Mouse (Mus musculus) spleen, postnatal 4 days (tissue): ENCODE measurements around the gene Sgca.
A peak's percentile ranks its signal among the peaks of the same experiment; 100 is the strongest.

Experiments
- DNase-seq, 2 experiments: peaks; one replicate each; pipeline ENCODE4 v3.0.0; 2022; ENCODE audit warnings: low spot score in 2 of 2

The Sgca gene

DNA sequence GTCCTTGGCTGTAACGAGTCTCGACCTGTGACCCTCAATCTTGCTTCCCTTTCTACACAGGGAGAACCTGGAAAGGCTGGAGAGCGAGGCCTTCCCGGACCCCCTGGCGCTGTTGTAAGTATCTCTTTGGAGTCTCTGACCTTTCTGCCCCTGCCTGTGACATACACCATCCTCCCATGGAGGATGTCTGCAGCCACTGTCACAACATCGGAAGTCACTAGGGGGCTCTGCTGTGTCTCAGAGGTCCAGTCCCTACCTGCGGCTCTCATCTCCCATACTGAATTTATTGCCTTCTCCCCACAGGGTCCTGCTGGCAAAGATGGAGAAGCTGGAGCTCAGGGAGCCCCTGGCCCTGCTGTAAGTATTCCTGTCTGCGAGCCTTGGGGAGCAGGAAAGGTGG is 31.8 kb downstream of the Sgca start:
- peak in 1 of 2 experiments; percentile 59 for DNase-seq

DNA sequence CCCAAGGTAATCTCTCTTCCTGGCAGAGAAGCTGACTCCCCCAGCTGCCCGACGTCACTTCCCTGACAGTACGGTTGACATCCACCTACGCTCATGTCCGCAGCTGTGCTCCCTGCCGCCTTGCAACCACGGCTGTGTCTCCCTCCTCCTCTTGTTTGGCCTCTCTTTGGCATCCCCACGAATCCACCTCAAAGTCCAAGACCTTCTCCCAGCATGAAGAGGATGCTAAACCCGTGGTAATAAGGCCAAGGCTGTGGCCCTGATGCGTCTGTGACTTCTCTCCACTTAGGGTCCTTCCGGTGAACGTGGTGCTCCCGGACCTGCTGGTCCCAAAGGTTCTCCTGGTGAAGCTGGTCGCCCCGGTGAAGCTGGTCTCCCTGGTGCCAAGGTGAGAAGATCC is 33.1 kb downstream of the Sgca start:
- DNase-seq, result peak in 1 of 2 experiments; percentile 56

DNA sequence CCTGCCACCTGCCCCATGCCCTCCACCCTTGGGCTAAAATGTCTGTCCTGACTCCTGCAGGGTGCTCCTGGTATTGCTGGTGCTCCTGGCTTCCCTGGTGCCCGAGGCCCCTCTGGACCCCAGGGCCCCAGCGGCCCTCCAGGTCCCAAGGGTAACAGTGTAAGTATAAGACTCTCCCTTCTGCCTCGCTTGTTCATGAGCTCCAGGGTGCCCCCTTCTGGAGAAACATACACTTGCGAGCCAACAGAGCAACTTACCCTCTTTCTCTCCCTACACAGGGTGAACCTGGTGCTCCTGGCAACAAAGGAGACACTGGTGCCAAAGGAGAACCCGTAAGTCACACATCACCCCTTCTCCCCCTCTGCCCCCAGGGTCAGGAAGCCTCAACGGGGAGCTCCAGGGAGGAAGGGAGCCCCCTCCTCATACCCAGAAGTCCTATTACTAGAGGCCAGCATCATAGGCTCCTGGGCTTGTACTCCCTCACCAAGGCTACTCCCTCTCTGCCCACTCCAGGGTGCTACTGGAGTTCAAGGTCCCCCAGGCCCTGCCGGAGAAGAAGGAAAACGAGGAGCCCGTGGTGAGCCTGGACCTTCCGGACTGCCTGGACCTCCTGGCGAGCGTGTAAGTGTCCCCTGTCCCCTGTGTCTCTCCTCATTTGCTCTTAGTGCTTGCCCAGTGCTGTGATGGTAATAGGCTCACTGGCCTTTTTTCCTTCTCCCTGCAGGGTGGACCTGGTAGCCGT is 33.7 kb downstream of the Sgca start:
- DNase-seq, result peak; percentile 41 to 81

DNA sequence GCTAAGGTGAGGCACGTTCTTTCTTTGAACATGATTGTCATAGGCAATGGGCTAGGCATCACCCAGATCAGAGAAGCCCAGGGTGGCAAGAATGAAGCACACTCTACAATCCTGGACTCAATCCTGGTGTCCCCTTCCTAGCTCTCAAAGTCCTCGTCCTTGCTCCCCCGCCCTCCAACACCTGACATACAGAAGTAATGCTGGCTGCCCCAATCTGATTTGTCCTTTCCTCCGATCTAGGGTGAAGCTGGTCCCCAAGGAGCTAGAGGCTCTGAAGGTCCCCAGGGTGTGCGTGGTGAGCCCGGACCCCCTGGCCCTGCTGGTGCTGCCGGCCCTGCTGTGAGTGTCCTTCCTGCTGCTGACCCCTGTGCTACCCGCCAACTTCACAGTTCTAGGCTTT is 34.4 kb downstream of the Sgca start:
- DNase-seq, result peak in 1 of 2 experiments; percentile 62

DNA sequence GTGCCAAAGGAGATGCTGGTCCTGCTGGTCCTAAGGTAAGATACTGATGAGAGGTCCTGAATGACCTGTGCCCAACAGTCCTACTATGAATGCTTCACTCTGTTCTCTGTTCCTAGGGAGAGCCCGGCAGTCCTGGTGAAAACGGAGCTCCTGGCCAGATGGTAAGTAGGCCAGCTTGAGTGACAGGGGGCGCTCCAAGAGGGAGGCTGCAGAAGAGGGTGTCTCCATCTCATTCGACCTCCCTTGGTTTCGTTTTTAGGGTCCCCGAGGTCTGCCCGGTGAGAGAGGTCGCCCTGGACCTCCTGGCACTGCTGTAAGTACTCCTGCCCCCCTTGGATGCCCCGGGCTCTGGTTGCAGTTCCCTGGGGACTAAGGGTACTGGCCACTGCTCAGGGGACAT is 35.0 kb downstream of the Sgca start:
- DNase-seq, result peak in 1 of 2 experiments; percentile 54

DNA sequence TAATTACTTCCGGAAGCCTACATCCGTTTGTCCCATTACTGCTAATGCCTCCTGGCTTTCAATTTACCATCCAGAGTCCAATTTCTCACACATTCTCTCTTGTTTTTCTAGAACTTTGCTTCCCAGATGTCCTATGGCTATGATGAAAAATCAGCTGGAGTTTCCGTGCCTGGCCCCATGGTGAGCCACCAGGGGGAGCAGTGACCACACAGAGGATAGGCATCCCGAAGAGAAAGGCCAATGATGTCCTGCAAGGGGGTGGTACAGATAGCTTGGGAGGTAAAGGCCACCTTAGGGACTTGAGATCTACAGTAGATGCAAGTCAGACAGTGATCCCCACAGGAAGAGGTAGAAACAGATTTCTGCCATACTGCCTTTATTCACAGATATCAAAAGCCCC is 36.8 kb downstream of the Sgca start:
- DNase-seq, result peak; percentile 50 to 84

DNA sequence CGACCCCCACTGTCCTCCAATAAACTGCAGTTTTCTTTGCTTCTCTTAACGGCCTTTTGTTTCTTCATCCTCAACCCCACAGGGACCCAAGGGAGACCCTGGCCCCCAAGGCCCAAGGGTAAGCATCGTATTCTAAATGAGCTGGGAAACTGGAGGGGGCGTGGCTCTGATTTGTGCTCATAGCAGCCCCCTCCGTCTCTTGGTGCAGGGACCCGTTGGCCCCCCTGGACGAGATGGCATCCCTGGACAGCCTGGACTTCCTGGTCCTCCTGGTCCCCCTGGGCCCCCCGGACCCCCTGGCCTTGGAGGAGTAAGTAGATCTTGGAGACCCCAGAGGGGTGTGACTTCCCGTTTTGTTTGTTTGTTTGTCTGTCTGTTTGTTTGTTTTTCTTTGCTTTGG is 37.8 kb downstream of the Sgca start:
- no peak for DNase-seq

DNA sequence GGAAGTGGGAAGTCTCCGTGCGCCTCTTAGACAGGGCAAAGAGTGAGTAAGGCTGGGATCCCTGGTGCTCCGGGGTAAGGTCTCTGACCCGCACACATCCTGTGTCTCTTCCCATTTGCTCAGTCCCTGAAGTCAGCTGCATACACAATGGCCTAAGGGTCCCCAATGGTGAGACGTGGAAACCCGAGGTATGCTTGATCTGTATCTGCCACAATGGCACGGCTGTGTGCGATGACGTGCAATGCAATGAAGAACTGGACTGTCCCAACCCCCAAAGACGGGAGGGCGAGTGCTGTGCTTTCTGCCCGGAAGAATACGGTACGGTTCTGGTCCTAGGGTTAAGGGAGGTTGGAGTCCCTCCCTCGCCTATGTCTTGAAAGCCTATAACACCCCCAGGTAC is 38.3 kb downstream of the Sgca start:
- no peak for DNase-seq

DNA sequence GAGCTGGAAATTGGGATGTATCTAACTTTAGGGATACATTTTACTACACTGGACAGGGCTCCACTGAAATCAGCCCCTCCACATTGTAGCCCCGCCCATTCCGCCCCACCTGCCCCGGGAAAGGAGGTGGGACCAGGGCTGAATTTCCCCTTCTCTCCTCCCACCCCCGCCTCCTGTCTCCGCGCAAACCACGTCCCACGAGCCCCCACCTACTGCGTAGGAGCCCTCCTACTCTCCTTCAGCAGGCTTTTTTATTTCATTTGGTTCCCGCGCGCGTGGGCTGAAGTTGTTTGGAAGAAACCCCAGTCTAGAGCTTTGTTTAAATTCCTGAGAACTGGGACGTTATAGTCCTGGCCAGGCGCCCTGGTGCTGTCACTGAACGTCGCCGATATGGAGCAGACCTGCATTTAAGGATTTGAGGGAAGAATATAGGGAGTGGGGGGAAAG is 38.8 kb downstream of the Sgca start:
- DNase-seq, result no peak

DNA sequence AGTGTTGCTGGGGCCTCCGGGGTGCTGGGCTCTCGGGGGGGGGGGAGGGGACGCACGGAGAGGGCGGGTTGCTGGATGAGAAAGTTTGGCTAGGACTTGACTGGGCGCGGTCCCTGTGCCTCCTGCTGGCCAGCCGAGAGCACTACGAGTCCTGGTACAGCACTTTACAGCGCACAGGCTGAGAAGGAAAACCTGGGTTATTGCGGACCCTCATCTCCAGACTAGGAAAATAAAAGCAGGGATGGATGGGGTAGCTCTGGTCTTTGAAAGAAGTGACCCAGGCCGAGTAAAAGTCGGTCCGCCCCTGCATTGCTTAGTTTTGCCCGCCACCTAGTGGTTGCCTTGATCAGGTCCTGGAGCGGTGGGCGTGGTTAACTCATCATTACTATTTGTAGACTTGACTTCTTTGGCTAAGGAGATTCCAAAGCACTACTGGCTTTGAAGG is 39.3 kb downstream of the Sgca start:
- peak; percentile 71 to 88 for DNase-seq

DNA sequence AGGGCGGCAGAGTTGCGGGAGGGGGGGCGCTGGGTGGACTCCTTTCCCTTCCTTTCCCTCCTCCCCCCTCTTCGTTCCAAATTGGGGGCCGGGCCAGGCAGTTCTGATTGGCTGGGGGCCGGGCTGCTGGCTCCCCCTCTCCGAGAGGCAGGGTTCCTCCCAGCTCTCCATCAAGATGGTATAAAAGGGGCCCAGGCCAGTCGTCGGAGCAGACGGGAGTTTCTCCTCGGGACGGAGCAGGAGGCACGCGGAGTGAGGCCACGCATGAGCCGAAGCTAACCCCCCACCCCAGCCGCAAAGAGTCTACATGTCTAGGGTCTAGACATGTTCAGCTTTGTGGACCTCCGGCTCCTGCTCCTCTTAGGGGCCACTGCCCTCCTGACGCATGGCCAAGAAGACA is 40.1 kb downstream of the Sgca start, which contains the start of gene Col1a1:
Col1a1 (plus strand) TSS at position 180 of the 400 bp plus-strand sequence.
- DNase-seq, result no peak

DNA sequence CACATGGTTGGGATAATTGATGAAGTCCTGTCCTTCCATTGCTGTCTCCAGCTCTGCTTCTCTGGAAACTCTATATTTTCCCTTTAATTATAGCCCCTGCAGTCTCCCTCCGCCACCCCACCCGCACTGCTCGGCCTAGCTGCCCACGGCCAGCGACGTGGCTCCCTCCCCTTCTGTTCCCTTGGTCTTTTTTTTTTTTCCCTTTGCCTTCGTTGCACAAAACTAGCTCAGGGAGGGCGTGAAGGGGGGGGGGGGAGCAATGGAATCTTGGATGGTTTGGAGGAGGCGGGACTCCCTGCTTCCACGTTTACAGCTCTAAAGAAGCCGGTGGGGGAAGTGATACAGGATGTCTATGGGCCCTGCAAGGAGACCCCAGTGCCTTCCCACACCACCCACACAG is 41.6 kb downstream of the Sgca start:
- DNase-seq, result no peak

DNA sequence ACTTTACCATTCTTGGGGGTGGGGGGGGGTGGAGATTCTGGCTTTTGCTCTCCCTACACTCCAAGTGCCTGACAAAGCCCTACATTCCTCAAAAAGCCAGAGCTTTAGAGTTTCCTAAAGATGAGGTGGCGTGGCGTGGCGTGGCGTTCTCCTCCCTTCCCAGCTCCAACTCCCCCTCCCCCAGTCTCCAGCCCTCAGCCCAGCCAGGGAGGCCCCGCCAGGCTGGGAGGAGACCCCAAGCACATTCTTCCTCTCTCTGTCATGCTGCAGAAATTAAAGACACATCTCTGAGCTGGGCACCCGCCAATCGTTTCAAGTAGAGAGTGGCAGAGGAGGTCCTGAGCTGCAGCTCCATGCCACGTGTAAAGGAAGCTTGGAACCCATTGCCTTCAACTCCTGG is 42.5 kb downstream of the Sgca start:
- DNase-seq, result no peak

DNA sequence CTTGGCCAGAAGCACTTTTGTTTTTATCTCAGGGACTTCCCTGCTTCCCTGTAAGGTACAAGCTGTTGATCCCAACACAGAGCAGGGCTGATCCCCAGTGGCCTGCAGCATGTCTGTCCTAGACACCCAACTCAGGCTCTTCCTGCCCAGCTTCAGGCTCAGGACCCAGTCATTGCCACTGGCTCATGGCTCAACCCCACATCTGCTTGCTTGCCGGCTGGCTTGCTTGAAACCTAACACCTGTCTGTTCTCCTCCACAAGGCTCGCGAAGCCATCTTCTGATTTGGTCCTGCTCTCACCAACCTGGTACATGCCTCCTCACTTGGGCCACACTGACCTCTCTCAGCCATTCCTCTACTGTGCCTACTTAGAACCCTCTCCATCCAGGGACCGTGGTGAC is 46.0 kb downstream of the Sgca start:
- no peak for DNase-seq

DNA sequence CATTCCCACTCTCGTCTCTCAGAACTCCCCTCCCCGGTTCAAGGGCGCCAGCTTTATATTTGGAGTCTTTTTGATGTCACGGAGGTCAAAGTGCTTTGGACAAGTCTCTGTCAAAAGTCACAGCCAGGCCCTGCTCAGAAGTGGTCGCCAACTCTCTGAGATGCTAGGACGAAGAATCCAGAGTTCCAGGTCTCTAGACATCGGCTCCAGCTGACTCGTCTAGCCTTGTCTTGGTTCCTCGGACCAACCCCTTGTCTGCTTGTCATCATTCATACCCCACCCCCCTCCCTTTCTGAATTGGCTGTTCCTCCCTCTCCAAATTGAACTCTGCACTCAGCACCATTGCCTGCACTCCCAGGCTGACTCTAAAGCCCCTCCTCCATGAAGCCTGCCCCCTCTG is 46.5 kb downstream of the Sgca start:
- DNase-seq, result no peak

DNA sequence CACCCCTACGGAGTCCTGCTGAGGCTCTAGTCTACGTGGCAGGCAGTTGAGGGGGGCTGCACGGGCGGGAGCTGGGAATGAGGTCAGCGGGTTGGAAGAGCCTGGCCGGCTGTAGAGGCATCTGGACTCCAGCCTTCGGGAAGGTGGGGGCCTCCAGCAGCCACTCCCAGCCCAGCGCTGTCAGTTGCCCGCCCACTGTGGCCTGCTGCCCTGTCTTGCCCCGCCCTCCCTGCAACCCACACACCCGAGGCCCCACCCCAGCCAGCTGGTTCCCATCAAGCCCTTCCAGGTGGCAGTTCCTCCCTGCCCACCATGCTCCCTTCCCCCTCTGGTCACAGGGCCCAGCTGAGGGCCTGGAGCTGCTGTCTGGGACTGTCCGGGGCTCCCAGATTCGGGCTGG is 47.3 kb downstream of the Sgca start:
- peak in 1 of 2 experiments; percentile 46 for DNase-seq

DNA sequence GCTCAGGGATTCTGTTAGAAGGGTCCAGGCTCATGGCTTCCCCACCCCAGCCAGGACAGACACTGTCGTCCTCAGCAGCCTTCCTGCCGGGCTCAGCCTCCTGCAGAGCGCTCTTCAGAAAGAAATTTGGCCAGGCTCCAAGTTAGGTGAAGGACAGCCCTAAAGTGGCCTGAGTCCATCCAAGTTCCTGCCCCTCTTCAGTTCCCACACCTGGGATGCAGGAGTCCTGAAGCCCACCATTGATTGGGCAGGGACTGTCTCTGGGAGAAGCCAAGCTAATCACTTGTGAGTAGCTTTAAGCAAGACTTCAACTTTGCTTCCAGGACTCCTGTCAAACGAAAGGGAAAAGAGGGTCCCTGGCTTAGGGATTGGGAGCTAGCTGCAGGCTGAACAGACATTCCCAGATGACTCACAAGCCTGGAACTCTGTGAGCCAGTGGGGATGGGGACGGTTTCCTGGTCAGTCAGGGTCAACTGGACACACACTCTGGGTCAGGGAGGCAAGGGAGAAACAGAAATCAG is 48.3 kb downstream of the Sgca start:
- DNase-seq, result no peak

DNA sequence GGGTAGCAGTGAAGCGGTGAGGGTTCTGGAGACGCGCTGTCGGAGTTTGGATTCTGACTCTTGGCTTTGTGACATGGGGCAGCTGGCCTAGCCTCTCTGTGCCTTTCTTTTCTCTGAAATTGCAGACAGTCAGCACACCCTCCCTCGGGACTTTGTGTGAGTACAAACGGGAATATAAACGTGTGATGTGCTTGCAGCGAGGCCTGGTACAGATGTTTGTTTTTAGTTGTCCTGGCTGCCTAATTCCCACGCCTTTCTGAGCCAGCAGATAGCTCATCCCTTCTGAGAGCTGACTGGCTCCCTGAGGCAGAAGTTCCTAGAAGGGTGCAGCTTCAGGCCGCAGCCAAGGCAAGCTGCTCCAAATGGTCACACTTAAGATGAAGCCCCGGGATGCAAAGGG is 49.7 kb downstream of the Sgca start:
- DNase-seq, result no peak

DNA sequence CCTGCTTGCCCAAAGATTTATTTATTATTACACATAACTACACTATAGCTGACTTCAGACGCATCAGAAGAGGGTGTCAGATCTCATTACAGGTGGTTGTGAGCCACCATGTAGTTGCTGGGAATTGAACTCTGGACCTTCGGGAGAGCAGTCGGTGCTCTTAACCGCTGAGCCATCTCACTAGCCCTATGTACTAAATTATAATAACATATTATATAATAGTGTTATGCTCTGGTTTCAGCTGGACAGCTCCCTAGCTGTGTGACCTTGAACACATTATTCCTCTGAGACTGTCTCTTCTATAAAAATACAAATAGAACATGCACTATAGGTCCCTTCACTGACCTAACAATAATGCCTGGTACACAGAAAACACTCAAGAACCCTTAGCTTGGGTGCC is 51.1 kb downstream of the Sgca start:
- DNase-seq, result no peak

DNA sequence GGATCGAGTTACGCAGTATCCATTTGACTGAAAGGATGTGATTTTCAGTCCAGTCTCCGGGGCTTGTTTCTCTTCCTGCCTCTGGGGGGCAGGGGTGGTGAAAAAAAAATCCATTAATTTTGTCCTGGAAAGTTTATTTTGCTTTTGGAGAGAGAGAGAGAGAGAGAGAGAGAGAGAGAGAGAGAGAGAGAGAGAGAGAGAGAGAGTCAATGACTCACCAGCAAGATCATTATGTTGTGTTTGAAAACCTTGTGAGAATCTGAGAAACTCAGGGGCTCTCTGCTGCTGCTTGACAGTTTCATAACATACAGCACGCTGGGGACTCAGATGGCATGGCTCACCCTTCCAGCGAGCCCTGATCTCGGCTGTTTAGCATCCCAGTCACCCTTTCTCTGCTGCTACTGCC is 55.1 kb downstream of the Sgca start:
- DNase-seq, result no peak

DNA sequence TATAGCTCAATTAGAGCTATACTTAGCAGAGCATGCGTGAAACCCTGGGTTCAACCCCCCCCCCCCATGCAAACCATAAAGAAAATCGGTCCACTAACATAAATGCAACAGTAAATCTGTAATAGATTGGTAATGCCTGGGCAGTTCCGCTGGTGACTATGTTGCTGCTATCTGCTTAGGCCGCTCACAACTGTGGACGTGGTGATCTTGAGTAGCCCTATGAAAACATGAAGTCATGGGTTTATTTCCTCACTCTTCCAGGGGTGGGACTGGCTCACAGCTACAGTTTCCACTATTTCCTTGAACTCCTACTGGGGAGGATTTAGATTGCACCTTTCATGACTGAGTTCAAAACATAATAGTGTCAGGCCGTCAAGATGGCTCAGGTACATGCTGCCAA is 58.4 kb downstream of the Sgca start:
- no peak for DNase-seq

DNA sequence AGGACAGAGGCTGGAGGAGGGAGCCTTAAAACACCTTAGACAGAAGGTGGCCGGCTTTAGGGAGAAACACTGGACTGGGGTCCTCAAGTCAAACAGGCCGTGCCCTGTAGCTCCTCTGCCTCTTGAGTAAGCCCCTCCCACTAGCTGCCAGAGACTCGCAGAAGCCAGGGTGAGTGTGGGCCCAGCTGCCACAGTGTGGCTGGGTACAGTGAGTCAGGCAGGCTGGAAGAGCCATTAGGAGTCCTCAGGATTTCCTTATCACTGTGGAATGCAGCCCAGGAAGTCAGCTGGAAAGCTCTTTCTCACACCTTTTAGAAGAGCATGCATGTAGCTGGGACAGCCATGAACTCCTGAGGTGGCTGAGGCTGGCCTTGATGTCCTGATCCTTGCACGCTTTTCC is 59.6 kb downstream of the Sgca start:
- DNase-seq, result no peak

DNA sequence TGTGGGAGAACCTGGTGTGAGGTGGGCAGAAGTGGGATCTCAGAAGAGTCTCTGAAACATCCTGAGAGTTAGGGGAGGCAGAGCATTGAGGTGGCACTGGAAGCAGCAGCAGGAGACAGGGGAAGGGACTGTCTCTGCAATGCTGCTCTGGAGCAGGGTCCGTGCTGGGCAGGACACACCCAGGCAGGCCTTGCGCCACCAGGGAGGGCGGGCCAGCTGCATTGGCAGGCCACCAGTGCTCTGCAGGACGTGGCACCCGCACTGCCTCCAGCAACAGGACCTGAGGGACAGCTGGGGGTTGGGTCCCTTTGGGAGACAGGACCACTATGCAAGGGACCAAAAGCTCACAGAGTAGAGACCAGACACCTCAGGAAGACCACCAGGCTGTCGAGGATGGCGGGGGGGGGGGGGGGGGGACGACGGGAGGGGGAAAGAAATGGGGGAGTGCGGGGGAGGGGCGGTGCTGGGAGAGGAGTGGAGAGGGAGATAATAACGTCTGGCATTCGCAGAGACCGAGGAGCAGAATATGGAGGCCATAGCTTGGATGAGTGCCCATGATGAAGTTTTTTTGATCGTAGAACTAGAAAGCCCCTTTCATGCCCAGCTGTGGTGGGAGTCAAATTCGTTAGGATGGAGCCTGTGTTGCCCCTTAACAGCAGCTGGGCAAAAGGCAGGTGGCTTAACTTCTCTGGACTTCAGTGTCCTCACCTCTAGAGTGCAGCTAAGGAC is 60.3 kb downstream of the Sgca start:
- no peak for DNase-seq
